Mouse (Mus musculus) heart, adult 10 weeks (tissue): Measurements from ENCODE around the gene Olfr1175-ps. TPM values are rescaled to one million over a fixed set of nuclear protein-coding genes. Genes with fewer than 3 reads are reported as not detected.

ENCODE experiments used
- polyA plus RNA-seq: library from polyadenylated mRNA; stranded (reverse); fragments of 350-450 nt; fragmentation: Illumina TruSeq; extraction: RNeasy Lipid Tissue Mini Kit (QIAGEN cat#74804); gene quantifications from one replicate; pipeline ENCODE4 v1.2.3, GENCODE M21; 2014; ENCODE audit warnings: low read depth, low replicate concordance

Olfr1175-ps gene
- polyA plus RNA-seq: not detected

DNA sequence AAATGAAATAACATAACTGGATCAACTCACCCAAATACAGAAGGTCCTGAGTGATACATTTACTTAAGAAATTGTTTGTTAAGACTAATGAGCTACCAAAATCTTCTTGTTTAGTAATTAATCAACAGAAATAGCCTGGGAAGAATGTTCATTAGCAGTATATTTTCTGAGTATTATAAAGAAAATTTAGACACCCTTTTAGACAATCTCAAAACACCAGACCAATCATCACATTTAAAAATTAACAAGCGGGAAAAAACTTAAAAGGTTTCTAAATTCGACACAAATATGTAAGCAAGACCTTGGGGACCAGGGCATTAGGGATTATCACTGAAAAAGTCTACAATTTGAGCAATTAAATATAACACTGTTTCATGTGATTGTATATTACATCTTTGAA is at the start of gene Olfr1175-ps:
Gene Olfr1175-ps (minus strand): TSS at position 101 of the 400 bp plus-strand sequence.

DNA sequence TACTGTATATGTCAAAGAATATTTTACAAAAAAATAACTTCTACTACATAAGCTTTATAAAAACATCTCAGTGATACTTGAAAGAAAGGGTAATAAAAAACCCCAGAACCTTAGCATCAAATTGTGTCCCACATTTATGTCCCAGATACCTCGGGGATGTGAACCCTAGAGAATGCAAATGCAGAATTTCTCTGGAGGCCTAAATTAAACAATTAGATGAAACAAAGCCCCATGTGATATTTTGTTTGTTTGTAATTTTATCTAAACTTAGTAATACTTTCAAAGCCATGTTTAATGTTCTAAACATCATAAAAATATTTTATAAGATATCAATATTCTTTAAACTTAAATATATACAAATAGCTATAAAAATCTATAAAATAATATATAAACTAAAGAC is 19.4 kb upstream of the Olfr1175-ps start, which contains the start of gene Olfr1177-ps:
Gene Olfr1177-ps (minus strand): TSS at position 101 of the 400 bp plus-strand sequence.

DNA sequence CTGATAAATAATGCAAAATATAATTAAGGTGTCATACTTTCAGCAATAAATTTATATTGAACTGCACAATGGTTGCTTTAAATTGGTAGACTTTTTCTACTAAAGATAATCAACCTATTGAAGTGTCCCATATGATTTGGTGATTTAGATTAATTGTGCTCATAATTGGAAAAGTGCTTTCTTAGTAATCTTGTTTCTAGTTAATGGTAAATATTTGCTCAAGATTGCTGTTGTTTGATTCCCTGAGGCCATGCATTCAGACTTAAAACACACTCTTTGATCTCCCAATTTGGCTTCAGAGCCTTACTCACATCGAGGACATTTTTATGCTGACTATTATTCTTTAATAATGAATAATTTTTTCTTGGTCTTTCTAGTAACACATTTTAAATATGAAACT is 9.4 kb upstream of the Olfr1175-ps start, which contains the start of gene Olfr1176:
Gene Olfr1176 (plus strand): TSS at position 301 of the 400 bp plus-strand sequence.

DNA sequence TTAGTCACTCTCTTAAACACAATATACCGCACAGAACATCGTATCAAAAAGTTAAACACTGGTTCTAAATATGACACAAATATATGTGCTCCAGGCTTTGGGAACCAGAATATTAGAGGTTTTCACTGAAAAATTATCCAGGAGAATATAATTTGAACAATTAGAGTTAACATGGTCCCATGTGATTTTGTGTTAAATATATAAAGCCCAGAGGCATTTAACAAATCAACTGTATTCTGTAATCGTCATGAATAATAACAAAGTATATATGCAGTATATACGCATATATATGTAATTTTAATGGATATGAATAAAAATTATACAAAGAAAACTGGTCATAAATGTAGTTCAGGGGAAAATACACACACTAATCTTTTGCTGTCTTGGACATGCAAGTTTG is 12.0 kb downstream of the Olfr1175-ps start, which contains the start of gene Olfr1174-ps:
Gene Olfr1174-ps (minus strand): TSS at position 101 of the 400 bp plus-strand sequence.

DNA sequence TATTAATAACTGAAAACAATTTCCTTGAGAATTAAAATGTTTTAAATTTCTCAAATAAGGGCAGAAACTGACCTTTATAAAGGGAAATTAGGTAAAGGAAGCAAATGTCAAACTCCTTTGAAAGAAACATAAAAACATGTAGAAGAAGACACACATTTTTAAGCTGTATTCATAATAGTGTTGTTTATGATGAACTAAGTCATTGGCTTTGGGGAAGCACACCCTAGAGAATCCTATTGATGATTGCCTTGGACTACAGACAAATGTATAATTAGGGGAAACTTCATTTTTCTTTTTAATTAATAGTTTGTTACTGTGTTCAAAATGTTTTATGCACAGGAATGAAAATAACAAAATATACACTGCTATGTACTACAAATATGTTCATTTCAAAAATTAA is 47.2 kb downstream of the Olfr1175-ps start, which contains the start of gene Olfr1173:
Gene Olfr1173 (minus strand): TSS at position 101 of the 400 bp plus-strand sequence.

Other genes starting within 250 kb of the Olfr1175-ps start
- gene Olfr1164, start 233.2 kb downstream of the Olfr1175-ps start, polyA plus RNA-seq: not detected
- not detected for gene Olfr1166, start 198.9 kb downstream of the Olfr1175-ps start, polyA plus RNA-seq
- not detected for gene Olfr1167, start 172.0 kb downstream of the Olfr1175-ps start, polyA plus RNA-seq
- gene Olfr1168, start 145.3 kb downstream of the Olfr1175-ps start, polyA plus RNA-seq: not detected
- gene Olfr1170, start 98.9 kb downstream of the Olfr1175-ps start, polyA plus RNA-seq: not detected
- gene Olfr1173, start 47.3 kb downstream of the Olfr1175-ps start, polyA plus RNA-seq: not detected
- gene Olfr1174-ps, start 12.1 kb downstream of the Olfr1175-ps start, polyA plus RNA-seq: not detected
- gene Olfr1176, start 9.5 kb upstream of the Olfr1175-ps start, polyA plus RNA-seq: not detected
- gene Olfr1177-ps, start 19.3 kb upstream of the Olfr1175-ps start, polyA plus RNA-seq: not detected
- gene Olfr1178, start 59.8 kb upstream of the Olfr1175-ps start, polyA plus RNA-seq: not detected
- not detected for gene Olfr1179, start 79.2 kb upstream of the Olfr1175-ps start, polyA plus RNA-seq
- not detected for gene Olfr1180, start 91.9 kb upstream of the Olfr1175-ps start, polyA plus RNA-seq
- not detected for gene Olfr1181, start 99.0 kb upstream of the Olfr1175-ps start, polyA plus RNA-seq
- gene Gm13757, start 121.9 kb upstream of the Olfr1175-ps start, polyA plus RNA-seq: not detected
- not detected for gene Olfr1183, start 127.7 kb upstream of the Olfr1175-ps start, polyA plus RNA-seq
- not detected for gene Olfr1184, start 156.4 kb upstream of the Olfr1175-ps start, polyA plus RNA-seq
- gene Olfr1185-ps1, start 166.1 kb upstream of the Olfr1175-ps start, polyA plus RNA-seq: not detected
- gene Olfr1186, start 191.3 kb upstream of the Olfr1175-ps start, polyA plus RNA-seq: not detected
- gene Olfr1188, start 229.7 kb upstream of the Olfr1175-ps start, polyA plus RNA-seq: not detected